Mouse (Mus musculus) CH12F3 (cell line): Measurements from ENCODE around the gene Zdhhc16.

Experiments
- in situ Hi-C: fragments of 300-500 bp; cut with MboI; formaldehyde crosslinking; loops from 2 replicates; pipeline ENCODE4 v1.14.3; 2020; ENCODE audit warnings: low sequenced_read_pairs

Zdhhc16 gene

GRCm38 (mm10) chr19:41933179-41934086, at the start of gene Zdhhc16, which contains the start of gene Exosc1:
Gene Zdhhc16, plus strand, starts transcription at chr19:41933480.
Gene Exosc1, minus strand, starts transcription at chr19:41933423.
- in situ Hi-C loops, result no loop called here

GRCm38 (mm10) chr19:41883882-41884281, 49.4 kb upstream of the Zdhhc16 start:
- in situ Hi-C loops, result no loop called here

GRCm38 (mm10) chr19:41888191-41888590, 45.1 kb upstream of the Zdhhc16 start:
- in situ Hi-C loops, result no loop called here

- in situ Hi-C loops, result no loop called here
Measured at GRCm38 (mm10) chr19:41894959-41895358, 38.3 kb upstream of the Zdhhc16 start.

GRCm38 (mm10) chr19:41895460-41896318, 37.6 kb upstream of the Zdhhc16 start, which contains the start of gene Rrp12:
Gene Rrp12, minus strand, starts transcription at chr19:41896173.
- in situ Hi-C loops, result no loop called here

GRCm38 (mm10) chr19:41896319-41896711, 37.0 kb upstream of the Zdhhc16 start:
- in situ Hi-C loops, result no loop called here

- in situ Hi-C loops, result no loop called here
Measured at GRCm38 (mm10) chr19:41898860-41899259, 34.4 kb upstream of the Zdhhc16 start.

- in situ Hi-C loops, result no loop called here
Measured at GRCm38 (mm10) chr19:41900495-41901090, 32.7 kb upstream of the Zdhhc16 start.

GRCm38 (mm10) chr19:41901696-41902095, 31.6 kb upstream of the Zdhhc16 start:
- in situ Hi-C loops, result no loop called here

GRCm38 (mm10) chr19:41902848-41903593, 30.3 kb upstream of the Zdhhc16 start:
- in situ Hi-C loops, result no loop called here

GRCm38 (mm10) chr19:41905246-41905645, 28.0 kb upstream of the Zdhhc16 start:
- in situ Hi-C loops, result no loop called here

GRCm38 (mm10) chr19:41906311-41907078, 26.8 kb upstream of the Zdhhc16 start:
- in situ Hi-C loops, result no loop called here

GRCm38 (mm10) chr19:41907079-41907760, 26.1 kb upstream of the Zdhhc16 start:
- in situ Hi-C loops, result no loop called here

- in situ Hi-C loops, result no loop called here
Measured at GRCm38 (mm10) chr19:41908736-41909135, 24.5 kb upstream of the Zdhhc16 start.

GRCm38 (mm10) chr19:41910396-41910795, 22.9 kb upstream of the Zdhhc16 start:
- in situ Hi-C loops, result no loop called here

GRCm38 (mm10) chr19:41911178-41912073, 21.9 kb upstream of the Zdhhc16 start, which contains the start of gene Pgam1:
Gene Pgam1, plus strand, starts transcription at chr19:41911923.
- in situ Hi-C loops, result no loop called here

- in situ Hi-C loops, result no loop called here
Measured at GRCm38 (mm10) chr19:41912121-41913080, 20.9 kb upstream of the Zdhhc16 start.
